Mouse (Mus musculus) gonadal fat pad, adult 2 months (tissue): ENCODE measurements around the gene Ppie. TPM values are rescaled to one million over a fixed set of nuclear protein-coding genes. Genes with fewer than 3 reads are reported as not detected.
"Not testable (repeated sequence)": the region's sequence is repeated elsewhere in the genome, so short reads cannot be mapped to it uniquely, and the experiment has no call there.

Experiments
- DNase-seq: peaks from one replicate; pipeline ENCODE4 v3.0.0-alpha.2; 2012; ENCODE audit warnings: low read depth
- polyA plus RNA-seq: library from polyadenylated mRNA; depleted of rRNA; stranded (reverse); fragments of >200 nt; gene quantifications from 2 replicates; pipeline ENCODE4 v1.2.3, GENCODE M21; 2012

Gene Ppie
- polyA plus RNA-seq, 1 experiment, result 15.4 TPM

- DNase-seq, result not testable (repeated sequence)
Measured at GRCm38 (mm10) chr4:123114651-123115050, 25.1 kb downstream of the Ppie start.

GRCm38 (mm10) chr4:123112216-123112764 is 27.5 kb downstream of the Ppie start:
- DNase-seq, result no peak

GRCm38 (mm10) chr4:123111275-123111983 is 28.3 kb downstream of the Ppie start:
- not testable (repeated sequence) for DNase-seq

- DNase-seq, result no peak
Measured at GRCm38 (mm10) chr4:123110751-123111150, 29.0 kb downstream of the Ppie start.

GRCm38 (mm10) chr4:123108056-123108455 is 31.7 kb downstream of the Ppie start:
- DNase-seq, result no peak

GRCm38 (mm10) chr4:123106864-123107263 is 32.9 kb downstream of the Ppie start:
- no peak for DNase-seq

- not testable (repeated sequence) for DNase-seq
Measured at GRCm38 (mm10) chr4:123105929-123106328, 33.8 kb downstream of the Ppie start.

- no peak for DNase-seq
Measured at GRCm38 (mm10) chr4:123105451-123105790, 34.3 kb downstream of the Ppie start.

- no peak for DNase-seq
Measured at GRCm38 (mm10) chr4:123104651-123105450, 34.9 kb downstream of the Ppie start, which contains the start of gene Bmp8b. TSS of gene Bmp8b (plus strand) at chr4:123105165.

GRCm38 (mm10) chr4:123093869-123094268 is 45.9 kb downstream of the Ppie start:
- DNase-seq, result no peak

GRCm38 (mm10) chr4:123093064-123093776 is 46.5 kb downstream of the Ppie start:
- no peak for DNase-seq

GRCm38 (mm10) chr4:123092621-123093020 is 47.1 kb downstream of the Ppie start:
- DNase-seq, result no peak

- DNase-seq, result no peak
Measured at GRCm38 (mm10) chr4:123086381-123086780, 53.4 kb downstream of the Ppie start.

GRCm38 (mm10) chr4:123085290-123085689 is 54.5 kb downstream of the Ppie start:
- DNase-seq, result no peak

- DNase-seq, result no peak
Measured at GRCm38 (mm10) chr4:123083323-123083902, 56.3 kb downstream of the Ppie start.

- no peak for DNase-seq
Measured at GRCm38 (mm10) chr4:123082283-123083163, 57.2 kb downstream of the Ppie start.

- no peak for DNase-seq
Measured at GRCm38 (mm10) chr4:123080791-123081190, 59.0 kb downstream of the Ppie start.

GRCm38 (mm10) chr4:123078231-123078630 is 61.5 kb downstream of the Ppie start:
- DNase-seq, result no peak
